Mouse (Mus musculus) limb, embryonic 14.5 days (tissue): ENCODE data around the gene Rad18. TPM values are rescaled to one million over a fixed set of nuclear protein-coding genes. Genes with fewer than 3 reads are reported as not detected.

Experiments
- ATAC-seq: fragments of 200-750 bp; cut with Nextera tagmentation; 2 replicates; pipeline ENCODE4 v1.8.0; 2017; ENCODE audit warnings: low read depth, moderate number of reproducible peaks, moderate TSS enrichment; ENCODE audit not compliant: low FRiP score
- DNase-seq: peaks from one replicate; pipeline ENCODE4 v3.0.0-alpha.2; 2015; ENCODE audit warnings: low spot score
- H3K27ac ChIP-seq: fragments of 300-500 bp; sonication (generic); replicated peaks from 2 replicates; pipeline ENCODE4 v1.5.1; 2014; ENCODE audit warnings: low read depth, mild to moderate bottlenecking, low read length, moderate library complexity, mixed read lengths
- H3K27me3 ChIP-seq: fragments of 300-500 bp; sonication (generic); 2 replicates; pipeline ENCODE4 v1.6.1; 2014; ENCODE audit warnings: low read length, mixed read lengths; ENCODE audit not compliant: control insufficient read depth, insufficient read depth
- H3K36me3 ChIP-seq: fragments of 300-500 bp; sonication (generic); 2 replicates; pipeline ENCODE4 v1.6.1; 2014; ENCODE audit warnings: mild to moderate bottlenecking, low read length, moderate library complexity, mixed read lengths; ENCODE audit not compliant: control insufficient read depth, insufficient read depth
- H3K4me1 ChIP-seq: fragments of 300-500 bp; sonication (generic); 2 replicates; pipeline ENCODE4 v1.6.1; 2014; ENCODE audit warnings: antibody characterized with exemption, low read length, mixed read lengths; ENCODE audit not compliant: control insufficient read depth, insufficient read depth
- H3K4me2 ChIP-seq: fragments of 300-500 bp; sonication (generic); replicated peaks from 2 replicates; pipeline ENCODE4 v1.6.1; 2014; ENCODE audit warnings: low read depth, mild to moderate bottlenecking, low read length, moderate library complexity; ENCODE audit not compliant: severe bottlenecking
- H3K4me3 ChIP-seq: fragments of 300-500 bp; sonication (generic); replicated peaks from 2 replicates; pipeline ENCODE4 v1.5.1; 2014; ENCODE audit warnings: low read length
- H3K9ac ChIP-seq: fragments of 300-500 bp; sonication (generic); 2 replicates; pipeline ENCODE4 v1.6.1; 2014; ENCODE audit warnings: mild to moderate bottlenecking, low read depth, low read length, moderate library complexity; ENCODE audit not compliant: severe bottlenecking
- H3K9me3 ChIP-seq: fragments of 300-500 bp; sonication (generic); 2 replicates; pipeline ENCODE4 v1.6.1; 2016; ENCODE audit warnings: low read length; ENCODE audit not compliant: control insufficient read depth
- POLR2A ChIP-seq: fragments of 200-500 bp; IDR thresholded peaks from 2 replicates; pipeline ENCODE4 v1.8.0; 2012; ENCODE audit warnings: inconsistent platforms, mild to moderate bottlenecking, moderate library complexity, borderline replicate concordance; ENCODE audit not compliant: insufficient read depth, insufficient read length; ENCODE audit errors: extremely low read depth
- WGBS: fragments of 180-500 bp; shearing (Covaris S2); extraction: QIAGEN DNeasy Blood & Tissue Kit; methylation state at CpG from one replicate; pipeline ENCODE4 v1.1.7; 2014; 5-methylcytosine and 5-hydroxymethylcytosine counted together
- polyA plus RNA-seq, 2 experiments: library from polyadenylated mRNA; depleted of rRNA in 1 of 2; stranded (reverse) in 1 of 2; unstranded in 1 of 2; fragments of >200 nt; fragmentation: Nextera tagmentation in 1 of 2; extraction: Ambion mirVana in 1 of 2; gene quantifications; 2 replicates each; pipeline versions ENCODE4 v1.2.1 to v1.2.3; 2012 to 2014

The Rad18 gene
- polyA plus RNA-seq, 2 experiments: 12.9 to 29.2 TPM

DNA sequence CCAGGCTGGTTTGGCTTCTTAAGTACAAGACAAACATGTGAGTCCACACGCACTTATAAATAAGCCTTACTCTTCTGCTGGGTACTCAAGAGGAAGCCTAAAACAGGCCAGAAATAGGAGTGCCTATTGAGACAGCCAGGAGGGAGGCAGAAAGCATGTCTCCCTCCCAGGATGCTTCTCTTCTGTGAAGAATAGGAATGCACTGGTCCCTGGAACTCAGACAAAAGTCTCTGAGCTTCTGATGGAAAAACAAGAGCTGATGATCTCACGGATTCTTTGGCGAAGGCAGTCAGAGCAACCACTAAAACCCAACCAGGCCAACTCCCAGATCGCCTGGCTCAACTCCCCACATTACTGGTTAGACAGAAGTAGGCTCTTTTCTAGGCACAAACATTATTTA lies 74.2 kb downstream of the Rad18 start:
- DNase-seq (no peak), ATAC-seq (no peak)
- H3K27ac ChIP-seq: no peak overlapping the region
- no peaks in the 10 kb centered on the region for H3K27me3 ChIP-seq
- H3K9ac ChIP-seq: no peak overlapping the region
- H3K4me3 ChIP-seq: no peak overlapping the region
- no peaks in the 10 kb centered on the region for H3K9me3 ChIP-seq
- 95% methylated on average over 4 of the region's 4 CpGs for WGBS
- no peak overlapping the region for H3K4me2 ChIP-seq
- H3K36me3 ChIP-seq: peaks cover 8% of the 10 kb centered on the region; the same call in 1 of the 2 replicates
- no peak for TF ChIP-seq POLR2A
- H3K4me1 ChIP-seq: no peaks in the 10 kb centered on the region

- TF ChIP-seq POLR2A: no peak
- no peak for ATAC-seq
- Histone ChIP-seq H3K27ac (no peak overlapping the region), H3K4me2 (no peak overlapping the region), H3K27me3 (no peaks in the 10 kb centered on the region), H3K9ac (no peak overlapping the region), H3K36me3 (peaks cover 7% of the 10 kb centered on the region; the same call in 1 of the 2 replicates), H3K4me1 (no peaks in the 10 kb centered on the region), H3K9me3 (no peaks in the 10 kb centered on the region), H3K4me3 (no peak overlapping the region)
- no peak for DNase-seq
- WGBS: 50% methylated on average over 5 of the region's 5 CpGs
These were observed 76.5 kb downstream of the Rad18 start for GRCm38 (mm10) chr6:112620027-112620426.

- H3K9ac ChIP-seq: no peak overlapping the region
- no peak overlapping the region for H3K27ac ChIP-seq
- ATAC-seq (no peak), DNase-seq (no peak)
- H3K27me3 ChIP-seq: no peaks in the 10 kb centered on the region
- no peaks in the 10 kb centered on the region for H3K4me1 ChIP-seq
- no peak overlapping the region for H3K4me2 ChIP-seq
- WGBS: 93% methylated on average over 4 of the region's 4 CpGs
- H3K9me3 ChIP-seq: no peaks in the 10 kb centered on the region
- H3K4me3 ChIP-seq: no peak overlapping the region
- TF ChIP-seq POLR2A: no peak
- H3K36me3 ChIP-seq: 0 out of 2 replicates have a peak, but pooled peaks cover 2% of the 10 kb centered on the region
These were observed 78.7 kb downstream of the Rad18 start for GRCm38 (mm10) chr6:112617728-112618318.

DNA sequence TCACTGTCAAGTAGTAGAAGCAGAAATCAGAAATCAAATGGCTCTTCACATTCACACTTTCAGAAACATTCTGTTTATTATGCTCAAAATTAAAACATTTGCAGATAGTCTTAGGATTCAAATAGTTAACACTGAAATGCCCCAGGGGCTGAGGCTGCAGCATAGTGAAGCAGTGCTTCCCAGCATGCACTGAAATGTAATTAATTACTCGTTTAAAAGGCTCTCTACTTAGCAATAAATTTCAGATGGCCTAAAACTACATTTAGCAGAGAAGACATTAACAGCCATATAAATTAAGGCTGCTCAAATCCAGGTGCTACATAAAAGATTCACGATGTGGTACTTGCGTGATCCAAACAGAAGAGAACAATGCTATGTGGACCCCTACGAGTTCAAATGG lies 87.5 kb downstream of the Rad18 start:
- WGBS: 21% methylated on average over 4 of the region's 4 CpGs

DNA sequence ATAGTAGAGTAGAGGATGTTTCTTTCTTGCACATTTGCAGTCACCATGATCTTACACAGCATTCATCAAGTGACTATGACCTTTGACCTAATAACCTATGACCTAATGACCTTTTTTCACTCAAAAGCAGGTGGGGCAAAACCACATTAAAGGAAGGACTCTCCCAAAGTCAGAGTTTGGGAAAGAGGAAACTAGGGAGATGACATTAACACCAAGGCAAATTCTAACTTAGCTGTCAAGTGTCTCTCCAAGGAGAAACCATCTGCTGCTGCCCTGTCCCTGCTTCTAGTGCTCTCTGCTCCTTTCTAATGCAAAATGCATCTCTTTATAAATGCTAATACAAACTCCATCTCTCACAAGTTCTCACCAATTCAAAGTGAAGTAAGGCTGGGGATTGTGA lies 92.6 kb downstream of the Rad18 start:
- H3K4me3 ChIP-seq: no peak overlapping the region
- no peak for ATAC-seq
- DNase-seq: no peak
- no peaks in the 10 kb centered on the region for H3K27me3 ChIP-seq
- TF ChIP-seq POLR2A: no peak
- no peak overlapping the region for H3K27ac ChIP-seq
- H3K9ac ChIP-seq: no peak overlapping the region
- no peak overlapping the region for H3K4me2 ChIP-seq
- H3K36me3 ChIP-seq: no peaks in the 10 kb centered on the region
- no peaks in the 10 kb centered on the region for H3K9me3 ChIP-seq
- no peaks in the 10 kb centered on the region for H3K4me1 ChIP-seq

More for the DNA sequence above, 87.5 kb downstream of the Rad18 start:
- H3K9me3 ChIP-seq: no peaks in the 10 kb centered on the region
- ATAC-seq (no peak), DNase-seq (no peak)
- H3K36me3 ChIP-seq: no peaks in the 10 kb centered on the region
- TF ChIP-seq POLR2A: no peak
- no peaks in the 10 kb centered on the region for H3K27me3 ChIP-seq
- H3K4me2 ChIP-seq: no peak overlapping the region
- no peak overlapping the region for H3K4me3 ChIP-seq
- no peak overlapping the region for H3K9ac ChIP-seq
- H3K4me1 ChIP-seq: peaks cover 3% of the 10 kb centered on the region; the same call in 1 of the 2 replicates
- no peak overlapping the region for H3K27ac ChIP-seq
